Mouse (Mus musculus) 3T3-L1 (cell line): ENCODE results near the gene Olfr1269.

ENCODE experiments used
- DNase-seq: peaks from one replicate; pipeline ENCODE4 v3.0.0-alpha.2; 2015; ENCODE audit warnings: low read depth, low spot score

Olfr1269 gene

DNA sequence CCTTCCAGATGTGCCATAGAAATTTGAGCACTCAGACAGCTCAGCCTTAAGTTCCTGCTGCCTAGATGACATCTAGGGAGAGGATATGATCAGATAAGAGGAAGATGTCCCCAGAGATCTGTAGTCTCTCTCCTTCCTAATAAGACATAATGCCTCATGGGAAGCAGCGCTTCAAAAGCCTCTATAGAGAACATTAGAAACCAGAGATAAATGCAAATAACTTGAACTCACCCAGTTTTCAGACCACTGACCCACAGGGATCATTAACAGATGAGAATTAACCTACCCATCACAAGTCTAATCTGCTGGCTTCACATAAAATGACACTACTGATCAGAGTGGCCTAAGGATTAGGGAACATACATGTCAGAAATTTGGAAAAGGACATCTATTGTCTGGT is at the start of gene Olfr1269:
Gene Olfr1269, minus strand, starts transcription at position 101 of the 400 bp plus-strand sequence.
- no peak for DNase-seq

GRCm38 (mm10) chr2:90153916-90154315 is 32.7 kb upstream of the Olfr1269 start:
- no peak for DNase-seq

- no peak for DNase-seq
Measured at GRCm38 (mm10) chr2:90152991-90153390, 31.8 kb upstream of the Olfr1269 start, which contains the start of gene Olfr1270. TSS of gene Olfr1270 (minus strand) at chr2:90153091.

- no peak for DNase-seq
Measured at GRCm38 (mm10) chr2:90142196-90142595, 21.0 kb upstream of the Olfr1269 start, which contains the start of gene Olfr32. TSS of gene Olfr32 (minus strand) at chr2:90142296.

DNA sequence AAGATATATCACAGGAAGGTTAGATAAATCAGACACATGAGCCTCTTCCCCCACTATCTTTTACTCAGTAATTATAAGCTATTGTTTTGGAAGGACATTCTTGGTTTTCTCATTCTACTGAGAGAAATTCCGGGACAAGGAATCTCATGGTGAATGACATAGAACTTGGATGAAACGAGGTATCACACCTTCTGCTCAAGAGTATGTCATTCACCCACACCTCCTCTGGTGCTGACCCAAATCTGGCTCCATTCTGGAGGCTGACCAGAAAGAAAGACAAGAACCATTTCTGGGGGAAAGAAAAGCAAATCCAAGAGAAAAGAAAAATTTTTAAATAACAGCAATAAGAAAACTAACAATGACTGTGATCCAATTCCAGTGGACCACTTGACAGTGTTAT is 51.1 kb downstream of the Olfr1269 start:
- DNase-seq, result no peak
